Mouse (Mus musculus) hindbrain, embryonic 14.5 days (tissue): ENCODE results near the gene Fchsd2. TPM values are rescaled to one million over a fixed set of nuclear protein-coding genes. Genes with fewer than 3 reads are reported as not detected.

Experiments
- ATAC-seq: fragments of 200-750 bp; cut with Nextera tagmentation; 2 replicates; pipeline ENCODE4 v1.8.0; 2017; ENCODE audit warnings: moderate number of reproducible peaks, mild to moderate bottlenecking, moderate TSS enrichment, moderate library complexity; ENCODE audit not compliant: low FRiP score
- DNase-seq: peaks from one replicate; pipeline ENCODE4 v3.0.0-alpha.2; 2015; ENCODE audit warnings: low spot score
- H3K27ac ChIP-seq: fragments of 300-500 bp; sonication (generic); 2 replicates; pipeline ENCODE4 v1.5.1; 2014; ENCODE audit warnings: mild to moderate bottlenecking, moderate library complexity
- H3K27me3 ChIP-seq: fragments of 300-500 bp; sonication (generic); 2 replicates; pipeline ENCODE4 v1.6.1; 2014; ENCODE audit warnings: mild to moderate bottlenecking, low read length, mixed read lengths; ENCODE audit not compliant: control insufficient read depth, insufficient read depth
- H3K36me3 ChIP-seq: fragments of 300-500 bp; sonication (generic); replicated peaks from 2 replicates; pipeline ENCODE4 v1.6.1; 2014; ENCODE audit not compliant: control insufficient read depth, insufficient read depth
- H3K4me1 ChIP-seq: fragments of 300-500 bp; sonication (generic); replicated peaks from 2 replicates; pipeline ENCODE4 v1.6.1; 2014; ENCODE audit warnings: antibody characterized with exemption, low read length, mixed read lengths; ENCODE audit not compliant: control insufficient read depth, insufficient read depth
- H3K4me2 ChIP-seq: fragments of 300-500 bp; sonication (generic); replicated peaks from 2 replicates; pipeline ENCODE4 v1.6.1; 2014; ENCODE audit warnings: mild to moderate bottlenecking, moderate library complexity
- H3K4me3 ChIP-seq: fragments of 300-500 bp; sonication (generic); replicated peaks from 2 replicates; pipeline ENCODE4 v1.5.1; 2014; ENCODE audit warnings: mild to moderate bottlenecking, low read length
- H3K9ac ChIP-seq: fragments of 300-500 bp; sonication (generic); 2 replicates; pipeline ENCODE4 v1.6.1; 2014
- H3K9me3 ChIP-seq: fragments of 300-500 bp; sonication (generic); 2 replicates; pipeline ENCODE4 v1.6.1; 2016; ENCODE audit warnings: low read length; ENCODE audit not compliant: control insufficient read depth
- WGBS: fragments of 180-500 bp; shearing (Covaris S2); extraction: QIAGEN DNeasy Blood & Tissue Kit; methylation state at CpG from one replicate; pipeline ENCODE4 v1.1.7; 2014; 5-methylcytosine and 5-hydroxymethylcytosine counted together
- polyA plus RNA-seq: library from polyadenylated mRNA; unstranded; fragments of >200 nt; fragmentation: Nextera tagmentation; extraction: Ambion mirVana; gene quantifications from 2 replicates; pipeline ENCODE4 v1.2.1, GENCODE M21; 2014

Fchsd2 gene
- polyA plus RNA-seq, 1 experiment from 2014 or later, result 51.5 TPM

GRCm38 (mm10) chr7:101178751-101179150, 86.1 kb downstream of the Fchsd2 start:
- WGBS, result 91% methylated on average over 2 of the region's 2 CpGs
- H3K4me2 ChIP-seq, result no peak overlapping the region
- H3K4me3 ChIP-seq, result no peak overlapping the region
- no peak for ATAC-seq
- DNase-seq, result no peak
- no peaks in the 10 kb centered on the region for H3K4me1 ChIP-seq
- H3K9me3 ChIP-seq, result no peaks in the 10 kb centered on the region
- no peak overlapping the region for H3K9ac ChIP-seq
- no peaks in the 10 kb centered on the region for H3K27me3 ChIP-seq
- H3K27ac ChIP-seq, result no peak overlapping the region
- H3K36me3 ChIP-seq, result peaks cover 9% of the 10 kb centered on the region; the same call in 1 of the 2 replicates

GRCm38 (mm10) chr7:101191326-101191969, 98.8 kb downstream of the Fchsd2 start:
- DNase-seq (no peak), ATAC-seq (no peak)
- H3K9ac ChIP-seq, result no peak overlapping the region
- H3K9me3 ChIP-seq, result no peaks in the 10 kb centered on the region
- no peaks in the 10 kb centered on the region for H3K4me1 ChIP-seq
- H3K4me2 ChIP-seq, result no peak overlapping the region
- H3K27ac ChIP-seq, result peak overlapping the region; percentile 28; the same call in 1 of the 2 replicates
- H3K36me3 ChIP-seq, result peaks cover 18% of the 10 kb centered on the region
- no peak overlapping the region for H3K4me3 ChIP-seq
- WGBS, result 90% methylated on average over 3 of the region's 3 CpGs
- no peaks in the 10 kb centered on the region for H3K27me3 ChIP-seq

- Histone ChIP-seq H3K9ac (no peak overlapping the region), H3K4me3 (no peak overlapping the region), H3K36me3 (no peaks in the 10 kb centered on the region), H3K4me2 (no peak overlapping the region), H3K9me3 (no peaks in the 10 kb centered on the region), H3K27me3 (no peaks in the 10 kb centered on the region), H3K27ac (no peak overlapping the region), H3K4me1 (no peaks in the 10 kb centered on the region)
- 90% methylated on average over 1 of the region's 1 CpGs for WGBS
- ATAC-seq (no peak), DNase-seq (no peak)
Observed at GRCm38 (mm10) chr7:101210826-101211225, 118.2 kb downstream of the Fchsd2 start.

GRCm38 (mm10) chr7:101213515-101214263, 121.0 kb downstream of the Fchsd2 start:
- H3K36me3 ChIP-seq, result no peaks in the 10 kb centered on the region
- 78% methylated on average over 3 of the region's 3 CpGs for WGBS
- H3K4me3 ChIP-seq, result no peak overlapping the region
- no peak overlapping the region for H3K27ac ChIP-seq
- DNase-seq, result no peak
- H3K27me3 ChIP-seq, result no peaks in the 10 kb centered on the region
- no peaks in the 10 kb centered on the region for H3K4me1 ChIP-seq
- no peak for ATAC-seq
- no peak overlapping the region for H3K9ac ChIP-seq
- no peak overlapping the region for H3K4me2 ChIP-seq
- H3K9me3 ChIP-seq, result no peaks in the 10 kb centered on the region

GRCm38 (mm10) chr7:101216724-101217123, 124.1 kb downstream of the Fchsd2 start:
- H3K36me3 ChIP-seq, result no peaks in the 10 kb centered on the region
- H3K27ac ChIP-seq, result no peak overlapping the region
- no peak overlapping the region for H3K4me2 ChIP-seq
- DNase-seq (no peak), ATAC-seq (no peak)
- no peaks in the 10 kb centered on the region for H3K27me3 ChIP-seq
- no peaks in the 10 kb centered on the region for H3K9me3 ChIP-seq
- 70% methylated on average over 2 of the region's 2 CpGs for WGBS
- H3K9ac ChIP-seq, result no peak overlapping the region
- H3K4me1 ChIP-seq, result no peaks in the 10 kb centered on the region
- H3K4me3 ChIP-seq, result no peak overlapping the region

GRCm38 (mm10) chr7:101223501-101223900, 130.8 kb downstream of the Fchsd2 start:
- DNase-seq (no peak), ATAC-seq (no peak)
- no peaks in the 10 kb centered on the region for H3K9me3 ChIP-seq
- no peaks in the 10 kb centered on the region for H3K36me3 ChIP-seq
- H3K9ac ChIP-seq, result no peak overlapping the region
- no peak overlapping the region for H3K4me3 ChIP-seq
- 94% methylated on average over 2 of the region's 2 CpGs for WGBS
- no peaks in the 10 kb centered on the region for H3K4me1 ChIP-seq
- H3K27me3 ChIP-seq, result no peaks in the 10 kb centered on the region
- no peak overlapping the region for H3K27ac ChIP-seq
- no peak overlapping the region for H3K4me2 ChIP-seq

GRCm38 (mm10) chr7:101229336-101229735, 136.7 kb downstream of the Fchsd2 start:
- WGBS, result 82% methylated on average over 1 of the region's 1 CpGs
- no peak for ATAC-seq
- H3K9ac ChIP-seq, result no peak overlapping the region

GRCm38 (mm10) chr7:101231458-101231857, 138.8 kb downstream of the Fchsd2 start:
- Histone ChIP-seq H3K27ac (no peak overlapping the region), H3K9ac (no peak overlapping the region), H3K36me3 (no peaks in the 10 kb centered on the region; the same call in 1 of the 2 replicates), H3K9me3 (no peaks in the 10 kb centered on the region), H3K4me2 (no peak overlapping the region), H3K4me1 (0 out of 2 replicates have a peak, but pooled peaks cover 1% of the 10 kb centered on the region), H3K27me3 (no peaks in the 10 kb centered on the region), H3K4me3 (no peak overlapping the region)
- ATAC-seq (no peak), DNase-seq (peak; percentile 83)
- 39% methylated on average over 2 of the region's 2 CpGs for WGBS

More at GRCm38 (mm10) chr7:101229336-101229735, 136.7 kb downstream of the Fchsd2 start:
- DNase-seq, result no peak
- no peaks in the 10 kb centered on the region; the same call in 1 of the 2 replicates for H3K36me3 ChIP-seq
- no peaks in the 10 kb centered on the region for H3K9me3 ChIP-seq
- H3K4me3 ChIP-seq, result no peak overlapping the region
- no peaks in the 10 kb centered on the region for H3K4me1 ChIP-seq
- no peak overlapping the region for H3K27ac ChIP-seq
- no peak overlapping the region for H3K4me2 ChIP-seq
- no peaks in the 10 kb centered on the region for H3K27me3 ChIP-seq

- H3K4me1 ChIP-seq, result 0 out of 2 replicates have a peak, but pooled peaks cover 7% of the 10 kb centered on the region
- H3K36me3 ChIP-seq, result no peaks in the 10 kb centered on the region; the same call in 1 of the 2 replicates
- 50% methylated on average over 3 of the region's 3 CpGs for WGBS
- DNase-seq, result no peak
- H3K4me3 ChIP-seq, result no peak overlapping the region
- no peak overlapping the region for H3K4me2 ChIP-seq
- H3K9ac ChIP-seq, result no peak overlapping the region
- H3K27me3 ChIP-seq, result no peaks in the 10 kb centered on the region
- H3K27ac ChIP-seq, result peak overlapping the region; percentile 34; the same call in 1 of the 2 replicates
- H3K9me3 ChIP-seq, result no peaks in the 10 kb centered on the region
- no peak for ATAC-seq
Observed at GRCm38 (mm10) chr7:101232716-101233115, 140.1 kb downstream of the Fchsd2 start.
